In genomic region chr2:55101279-55101678, GRCm38 (mm10) we compare ENCODE assay signal across 11 mouse cellular contexts.
DNase-seq lines count a peak whose midpoint lies in the region; ATAC-seq and TF ChIP-seq lines count a peak whose summit lies in the region.
"Had no signal": no experiment of that assay in that cellular context is flagged by ENCODE, and none has a peak within 500 bp of the region (broad histone marks: within the 10 kb centered on the region; RNA-seq: fewer than 3 reads in every experiment).

No protein-coding gene starts in this region.

- 61% methylated on average over 5 of the region's 5 CpGs for WGBS in heart, postnatal 0 days
- 60% methylated on average over 5 of the region's 5 CpGs for WGBS in heart, embryonic 10.5 days
- WGBS in liver, postnatal 0 days (ENCODE audit: insufficient replicate concordance), result 54% methylated on average over 5 of the region's 5 CpGs
- 63% methylated on average over 5 of the region's 5 CpGs for WGBS in liver, embryonic 11.5 days

- no peak for ATAC-seq in heart, postnatal 0 days (ENCODE audit: insufficient read depth, low read depth)
- ATAC-seq in liver, postnatal 0 days, result no peak
- ATAC-seq in liver, embryonic 11.5 days (replicated peaks; ENCODE audit: low FRiP score), result no peak
- peak; percentile 40; the same call in 1 of the 2 replicates for ATAC-seq in G1E (ENCODE audit: extremely low read depth, insufficient number of reproducible peaks, low FRiP score, poor library complexity, severe bottlenecking)
- ATAC-seq: lung, postnatal 0 days had no signal

- H3K9ac ChIP-seq in heart, postnatal 0 days (replicated peaks; ENCODE audit: low read depth, low read length), result no peak overlapping the region
- H3K9ac ChIP-seq in liver, postnatal 0 days (replicated peaks), result no peak overlapping the region
- H3K9ac ChIP-seq in liver, embryonic 11.5 days (ENCODE audit: low read depth, low read length), result no peak overlapping the region
- H3K9ac ChIP-seq: hindbrain, embryonic 14.5 days had no signal

- no peak for DNase-seq in heart, postnatal 0 days (ENCODE audit: low spot score)
- no peak for DNase-seq in heart, embryonic 10.5 days (ENCODE audit: low spot score)
- no peak for DNase-seq in liver, postnatal 0 days
- DNase-seq in liver, embryonic 11.5 days (ENCODE audit: low spot score), result no peak
- no peak for DNase-seq in G1E (ENCODE audit: low spot score)
- DNase-seq in kidney, postnatal 4 days, result peak; percentile 23 to 35
- DNase-seq in adrenal gland, adult (ENCODE audit: inconsistent age in 2 of 2, low spot score in 1 of 2), result no peak
- DNase-seq: thymus, adult 2 months had no signal

- no peak for TF ChIP-seq EP300 in heart, postnatal 0 days (IDR thresholded peaks at IDR 0.05; ENCODE audit: low read depth)
- no peak for TF ChIP-seq EP300 in liver, postnatal 0 days (IDR thresholded peaks at IDR 0.05; ENCODE audit: low read depth)

- H3K9me3 ChIP-seq in heart, postnatal 0 days (replicated peaks; ENCODE audit: control insufficient read depth, low read length), result no peaks in the 10 kb centered on the region
- H3K9me3 ChIP-seq in heart, embryonic 10.5 days, result no peaks in the 10 kb centered on the region
- no peaks in the 10 kb centered on the region for H3K9me3 ChIP-seq in liver, postnatal 0 days (ENCODE audit: low read length)
- H3K9me3 ChIP-seq in liver, embryonic 11.5 days (ENCODE audit: control insufficient read depth, low read length), result no peaks in the 10 kb centered on the region
- H3K9me3 ChIP-seq in G1E (replicated peaks), result peaks cover 2% of the 10 kb centered on the region; the same call in 1 of the 2 replicates

- H3K27ac ChIP-seq in heart, postnatal 0 days (ENCODE audit: low read depth), result no peak overlapping the region
- H3K27ac ChIP-seq in heart, embryonic 10.5 days, result no peak overlapping the region
- H3K27ac ChIP-seq in liver, postnatal 0 days (ENCODE audit: low read depth), result no peak overlapping the region
- no peak overlapping the region for H3K27ac ChIP-seq in liver, embryonic 11.5 days (ENCODE audit: low read depth, low read length)
- H3K27ac ChIP-seq: hindbrain, embryonic 14.5 days had no signal

- no peaks in the 10 kb centered on the region for H3K36me3 ChIP-seq in heart, postnatal 0 days (replicated peaks; ENCODE audit: control insufficient read depth, insufficient read depth, low read length)
- H3K36me3 ChIP-seq in heart, embryonic 10.5 days, result no peaks in the 10 kb centered on the region
- no peaks in the 10 kb centered on the region for H3K36me3 ChIP-seq in liver, postnatal 0 days (replicated peaks; ENCODE audit: insufficient read depth, low read length)
- no peaks in the 10 kb centered on the region for H3K36me3 ChIP-seq in liver, embryonic 11.5 days (ENCODE audit: control insufficient read depth, insufficient read depth, low read length)
- no peaks in the 10 kb centered on the region for H3K36me3 ChIP-seq in G1E (replicated peaks)

- H3K4me2 ChIP-seq in heart, postnatal 0 days (ENCODE audit: low read depth, low read length), result no peak overlapping the region
- no peak overlapping the region for H3K4me2 ChIP-seq in liver, postnatal 0 days (ENCODE audit: low read depth, low read length)
- no peak overlapping the region for H3K4me2 ChIP-seq in liver, embryonic 11.5 days
- H3K4me2 ChIP-seq: hindbrain, embryonic 14.5 days had no signal

- H3K4me3 ChIP-seq in heart, postnatal 0 days (ENCODE audit: low read depth, low read length), result no peak overlapping the region
- no peak overlapping the region for H3K4me3 ChIP-seq in heart, embryonic 10.5 days
- no peak overlapping the region for H3K4me3 ChIP-seq in liver, postnatal 0 days (ENCODE audit: low read depth, low read length)
- no peak overlapping the region for H3K4me3 ChIP-seq in liver, embryonic 11.5 days (ENCODE audit: low read depth, low read length)
- no peak overlapping the region for H3K4me3 ChIP-seq in G1E (ENCODE audit: low read depth, low read length)
- H3K4me3 ChIP-seq: erythroblast, embryonic 14.5 days had no signal

- TF ChIP-seq CTCF in heart, postnatal 0 days (IDR thresholded peaks at IDR 0.05; ENCODE audit: low read depth), result 0 out of 2 replicates have a peak, but pooled peaks have one; percentile 10
- peak; percentile 18; the same call in 1 of the 2 replicates for TF ChIP-seq CTCF in liver, postnatal 0 days (IDR thresholded peaks at IDR 0.05; ENCODE audit: low read depth)
- TF ChIP-seq CTCF in G1E (IDR thresholded peaks at IDR 0.05; ENCODE audit: low read depth, low read length), result no peak

- no peaks in the 10 kb centered on the region for H3K4me1 ChIP-seq in heart, postnatal 0 days (ENCODE audit: control insufficient read depth, insufficient read depth)
- no peaks in the 10 kb centered on the region for H3K4me1 ChIP-seq in heart, embryonic 10.5 days
- H3K4me1 ChIP-seq in liver, postnatal 0 days (ENCODE audit: insufficient read depth), result no peaks in the 10 kb centered on the region
- H3K4me1 ChIP-seq in liver, embryonic 11.5 days (replicated peaks; ENCODE audit: control insufficient read depth, insufficient read depth, low read length), result no peaks in the 10 kb centered on the region
- H3K4me1 ChIP-seq in G1E (ENCODE audit: insufficient read depth, low read depth, low read length), result no peaks in the 10 kb centered on the region

- no peaks in the 10 kb centered on the region for H3K27me3 ChIP-seq in heart, postnatal 0 days (ENCODE audit: control insufficient read depth, insufficient read depth, low read length)
- H3K27me3 ChIP-seq in heart, embryonic 10.5 days (ENCODE audit: insufficient read depth, poor library complexity, severe bottlenecking), result no peaks in the 10 kb centered on the region
- no peaks in the 10 kb centered on the region for H3K27me3 ChIP-seq in liver, postnatal 0 days (ENCODE audit: insufficient read depth, low read length)
- H3K27me3 ChIP-seq in liver, embryonic 11.5 days (replicated peaks; ENCODE audit: control insufficient read depth, insufficient read depth, low read length), result no peaks in the 10 kb centered on the region
- H3K27me3 ChIP-seq in G1E (ENCODE audit: insufficient read depth, low read length), result no peaks in the 10 kb centered on the region

Comparison
In these comparisons a context has a peak if more than half of its experiments do, and no peak if none do; other contexts are left out.
1. DNase-seq: peak in kidney, postnatal 4 days (2 of 2); none in heart, postnatal 0 days (single experiment), heart, embryonic 10.5 days (single experiment), liver, postnatal 0 days (single experiment), liver, embryonic 11.5 days (single experiment), G1E (single experiment) and adrenal gland, adult (0 of 2).